Mouse (Mus musculus): Measurements from ENCODE around the gene Rpn1.
A peak's percentile ranks its signal among the peaks of the same experiment; 100 is the strongest.

The Rpn1 gene

GRCm38 (mm10) chr6:88152127-88152705 is 67.9 kb downstream of the Rpn1 start:
- H3K27me3 ChIP-seq (ENCODE audit: insufficient read depth, low read length) = no peaks in the 10 kb centered on the region
- H3K4me1 ChIP-seq (replicated peaks; ENCODE audit: low read depth, low read length) = peaks cover 91% of the 10 kb centered on the region
- no peaks in the 10 kb centered on the region for H3K36me3 ChIP-seq (ENCODE audit: insufficient read depth, low read length)
- H3K9me3 ChIP-seq (ENCODE audit: low read length) = no peaks in the 10 kb centered on the region
- TF ChIP-seq POU5F1 (IDR thresholded peaks at IDR 0.05; ENCODE audit: borderline replicate concordance, low read length) = no peak
- no peak for TF ChIP-seq NANOG (IDR thresholded peaks at IDR 0.05; ENCODE audit: borderline replicate concordance, low read length)
- no peak for TF ChIP-seq CTCF (conservative IDR thresholded peaks at IDR 0.05; ENCODE audit: low read length)
- H3K4me3 ChIP-seq (replicated peaks; ENCODE audit: low read length) = peak overlapping the region; percentile 74

- H3K4me3 ChIP-seq (replicated peaks; ENCODE audit: low read length) = peak overlapping the region; percentile 74
- H3K36me3 ChIP-seq (ENCODE audit: insufficient read depth, low read length) = no peaks in the 10 kb centered on the region
- no peaks in the 10 kb centered on the region for H3K27me3 ChIP-seq (ENCODE audit: insufficient read depth, low read length)
- TF ChIP-seq POU5F1 (IDR thresholded peaks at IDR 0.05; ENCODE audit: borderline replicate concordance, low read length) (no peak), NANOG (IDR thresholded peaks at IDR 0.05; ENCODE audit: borderline replicate concordance, low read length) (no peak), CTCF (conservative IDR thresholded peaks at IDR 0.05; ENCODE audit: low read length) (no peak)
- no peaks in the 10 kb centered on the region for H3K9me3 ChIP-seq (ENCODE audit: low read length)
- peaks cover 87% of the 10 kb centered on the region for H3K4me1 ChIP-seq (replicated peaks; ENCODE audit: low read depth, low read length)
Measured at GRCm38 (mm10) chr6:88152979-88153378, 68.7 kb downstream of the Rpn1 start.

Data from E14TG2a.4 (cell line).